Mouse (Mus musculus) mesoderm, embryonic 11.5 days (tissue): ENCODE measurements at regions not wholly inside any gene's neighbourhood (a gene's known extent, or its start where the extent isn't known, plus 50 kb on each side); places are given as distances from the start of the nearest gene placed in this dataset.

Experiments used
- DNase-seq: peaks from one replicate; pipeline ENCODE4 v3.0.0-alpha.2; 2012; ENCODE audit warnings: low read depth, low spot score

DNA sequence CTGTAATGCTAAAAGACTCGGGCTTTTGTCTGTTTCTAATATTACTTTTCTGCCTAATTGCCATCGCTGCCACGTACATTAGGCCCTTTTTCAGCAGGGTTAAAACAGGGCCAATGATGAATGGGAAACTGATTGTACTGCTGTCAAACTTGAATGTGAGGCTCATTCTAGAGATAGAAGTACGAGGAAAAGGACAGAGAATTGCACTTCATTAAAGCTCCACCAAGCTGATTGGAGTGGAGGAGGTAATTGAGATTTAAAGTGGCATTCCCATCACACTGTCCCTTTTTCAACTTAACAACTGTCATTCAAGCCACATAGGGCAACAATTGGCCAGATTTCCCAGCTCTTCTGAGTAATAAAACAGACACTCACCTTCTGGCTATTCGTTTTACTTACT is 526.8 kb downstream of the Prkd1 start:
- DNase-seq = no peak

DNA sequence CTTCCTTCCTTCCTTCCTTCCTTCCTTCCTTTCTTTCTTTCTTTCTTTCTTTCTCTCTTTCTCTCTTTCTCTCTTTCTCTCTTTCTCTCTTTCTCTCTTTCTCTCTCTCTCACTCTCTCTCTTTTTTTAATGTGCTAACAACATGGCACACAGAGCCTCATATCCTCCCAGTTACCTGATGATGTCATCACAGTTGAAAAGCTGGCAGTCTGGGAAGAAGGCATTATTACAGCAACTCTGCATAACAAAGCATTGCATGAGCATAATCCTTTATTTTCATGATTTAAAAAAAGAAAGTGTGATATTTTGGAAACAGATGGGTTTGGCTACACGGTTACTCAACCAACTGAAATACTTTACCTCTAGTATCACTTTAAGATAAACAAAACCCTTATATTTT is 525.9 kb downstream of the Prkd1 start:
- DNase-seq = no peak

- DNase-seq = peak; percentile 13
These were observed 490.8 kb downstream of the Prkd1 start for GRCm38 (mm10) chr12:50158143-50158542.

- no peak for DNase-seq
These were observed 461.6 kb downstream of the Prkd1 start for GRCm38 (mm10) chr12:50187332-50187731.

DNA sequence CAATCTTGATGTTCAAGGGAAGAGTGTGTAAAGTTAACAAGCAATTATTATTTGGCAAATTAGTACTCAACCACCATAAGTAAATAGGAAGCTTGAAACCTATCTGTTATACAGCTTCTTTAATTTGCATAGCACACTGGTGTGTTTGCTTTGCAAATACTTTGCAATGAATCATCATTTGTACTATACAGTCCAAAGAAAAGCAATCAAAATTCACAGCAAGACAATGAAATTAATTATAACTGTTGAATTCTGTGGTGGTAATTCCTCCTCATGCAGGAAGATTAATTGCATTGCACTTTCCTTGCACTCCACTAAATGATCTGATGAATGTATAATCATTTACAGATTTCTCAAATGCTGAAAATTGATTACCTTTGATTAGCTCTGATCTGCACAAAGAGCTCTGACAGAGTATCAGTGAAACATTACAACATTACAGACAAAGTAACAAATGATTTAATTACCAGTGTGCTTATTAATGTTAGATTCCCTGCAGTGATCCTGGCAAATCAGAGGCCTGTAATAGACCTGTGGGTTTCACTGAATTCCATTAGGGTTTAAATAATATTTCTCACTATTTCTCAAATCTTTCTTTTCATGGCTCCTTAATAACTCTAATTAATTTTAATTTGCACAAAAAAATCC is 457.9 kb downstream of the Prkd1 start:
- no peak for DNase-seq

DNA sequence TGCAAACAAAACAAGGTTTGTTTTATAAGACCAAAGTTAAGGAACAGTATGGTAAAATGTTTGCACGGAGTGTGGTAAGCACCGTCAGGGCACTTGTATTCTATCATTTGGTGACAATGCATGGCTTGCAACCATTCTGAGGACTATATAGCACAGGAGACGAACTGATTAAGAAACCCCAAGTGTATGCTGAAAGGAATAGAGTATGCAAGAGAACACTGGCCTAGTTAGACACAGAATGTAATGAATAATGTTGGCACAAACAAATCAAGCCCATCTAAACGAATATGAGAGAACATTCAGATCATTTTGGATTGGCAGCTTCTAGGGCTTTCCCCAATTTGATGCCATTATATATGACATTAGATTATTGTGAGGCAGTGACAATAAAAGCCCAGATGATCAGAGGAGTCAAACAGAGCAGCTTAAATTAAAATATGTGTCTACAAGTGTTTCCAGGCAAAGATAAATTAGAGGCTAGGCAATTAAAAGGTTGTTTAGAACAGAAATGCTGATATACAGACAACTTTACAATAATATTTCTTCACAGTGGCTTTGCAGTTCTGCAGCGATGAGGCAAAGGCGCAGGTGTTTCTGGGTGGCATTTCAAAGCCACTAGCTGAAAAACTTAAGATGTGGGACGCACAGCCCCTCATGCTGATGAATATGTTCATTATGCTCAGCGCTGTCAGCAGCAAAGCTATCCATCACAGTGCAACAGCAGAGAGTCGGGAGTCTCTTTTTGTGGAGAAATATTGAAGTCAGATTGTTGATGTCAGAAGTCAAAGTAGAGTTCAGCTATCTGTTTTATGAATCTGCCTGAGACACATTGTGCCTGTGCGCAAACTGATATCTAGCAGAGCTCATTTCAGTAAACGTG is 456.9 kb downstream of the Prkd1 start:
- DNase-seq = no peak

- no peak for DNase-seq
These were observed 455.4 kb downstream of the Prkd1 start for GRCm38 (mm10) chr12:50193501-50193900.

GRCm38 (mm10) chr12:50194714-50195113 is 454.2 kb downstream of the Prkd1 start:
- DNase-seq = no peak

DNA sequence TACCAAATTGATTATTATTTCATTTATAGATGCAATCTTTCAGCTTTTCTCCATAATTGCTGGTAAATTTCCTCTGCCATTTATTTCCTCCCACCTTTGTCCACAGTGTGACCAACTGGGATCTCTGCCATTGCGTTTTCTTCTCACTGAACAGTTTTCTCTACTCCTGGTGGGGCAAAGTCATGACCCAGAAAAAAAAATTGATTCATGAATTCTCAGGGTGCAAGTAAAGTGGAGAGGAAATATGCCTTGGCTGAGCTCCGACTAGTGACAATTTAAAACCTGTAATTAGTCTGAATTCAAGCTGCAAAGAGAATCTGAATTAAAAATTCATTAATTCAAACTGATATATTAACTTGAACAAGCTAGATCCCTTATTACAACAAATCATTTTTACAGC is 452.6 kb downstream of the Prkd1 start:
- DNase-seq = no peak

DNA sequence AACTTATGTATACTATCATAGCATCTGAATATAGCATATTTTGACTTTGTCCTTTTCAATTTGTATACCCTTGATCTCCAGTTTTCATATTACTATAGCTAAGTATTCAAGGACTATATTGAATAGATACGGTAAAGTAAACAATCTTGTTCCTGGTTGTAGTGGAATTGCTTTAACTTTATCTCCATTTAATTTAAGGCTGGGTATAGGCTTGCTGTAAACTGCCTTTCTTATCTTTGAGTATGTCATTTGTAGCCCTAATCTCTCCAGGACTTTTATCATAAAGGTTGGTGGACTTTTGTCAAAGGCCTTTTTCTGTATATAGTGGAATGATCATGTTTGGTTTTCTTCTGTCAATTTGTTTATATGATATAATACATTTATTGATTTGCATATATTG is 407.8 kb downstream of the Prkd1 start:
- no peak for DNase-seq

- DNase-seq = no peak
These were observed 390.0 kb downstream of the Prkd1 start for GRCm38 (mm10) chr12:50258901-50259300.

DNA sequence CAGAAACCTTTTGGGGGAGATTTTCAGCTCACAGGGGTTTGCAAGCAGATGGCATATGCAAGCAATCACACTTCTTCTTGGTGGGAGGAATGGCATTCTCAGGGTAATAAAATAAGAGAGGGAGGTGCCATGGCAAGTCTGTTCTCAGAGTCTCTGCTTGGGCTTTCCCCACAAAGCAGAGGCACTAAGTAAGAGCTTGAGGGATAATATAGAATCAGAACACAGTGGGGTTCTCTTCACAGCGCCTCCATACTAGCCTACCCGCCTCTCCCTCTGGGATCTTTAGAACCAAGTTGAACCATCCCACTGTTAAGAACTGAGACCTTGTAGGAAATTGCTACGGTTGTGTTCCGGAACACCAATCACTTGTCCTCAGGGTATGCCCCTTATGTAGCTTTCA is 387.8 kb downstream of the Prkd1 start:
- DNase-seq = no peak

GRCm38 (mm10) chr12:50273239-50273880 is 375.5 kb downstream of the Prkd1 start:
- DNase-seq = no peak

- no peak for DNase-seq
These were observed 367.3 kb downstream of the Prkd1 start for GRCm38 (mm10) chr12:50281615-50282014.
